Mouse (Mus musculus) bone marrow, adult 2 months (tissue): ENCODE measurements around the gene Cyp2j12.
"Not testable (repeated sequence)": the region's sequence is repeated elsewhere in the genome, so short reads cannot be mapped to it uniquely, and the experiment has no call there.

Source experiments
- CTCF ChIP-seq: fragments of 200-500 bp; IDR thresholded peaks from 2 replicates; pipeline ENCODE4 v1.5.1; 2011; ENCODE audit warnings: low read length, control low read depth; ENCODE audit not compliant: control insufficient read depth, insufficient read depth
- POLR2A ChIP-seq: fragments of 200-500 bp; IDR thresholded peaks from 2 replicates; pipeline ENCODE4 v1.6.1; 2011; ENCODE audit warnings: low read depth, mild to moderate bottlenecking, control low read depth, low read length, borderline replicate concordance; ENCODE audit not compliant: control insufficient read depth

DNA sequence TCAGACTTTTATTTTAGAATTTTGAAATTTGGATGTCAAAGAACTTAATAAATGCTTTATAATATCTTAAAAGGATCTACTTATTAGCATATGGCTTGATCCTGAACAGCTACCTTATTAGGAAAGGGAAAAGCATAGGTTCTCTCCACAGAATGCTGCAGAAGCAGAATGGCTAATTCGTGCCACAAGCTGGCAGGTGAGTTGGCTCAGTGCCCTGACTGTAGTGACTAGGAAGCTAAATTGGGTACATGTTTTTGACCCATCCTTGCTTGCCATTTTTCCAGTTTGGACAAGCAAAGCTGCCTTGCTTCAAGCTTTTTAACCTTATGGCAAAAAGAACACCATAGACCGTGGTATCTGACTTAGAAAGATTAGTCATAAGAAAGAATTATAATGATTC, 47.2 kb upstream of the Cyp2j12 start:
- TF ChIP-seq CTCF, POLR2A: not testable (repeated sequence)
